Mouse (Mus musculus) naive thymus-derived CD4-positive, alpha-beta T cell, adult 2 months (primary cell): ENCODE data around the gene Znrd1.

Experiments used
- DNase-seq: peaks from one replicate; pipeline ENCODE4 v3.0.0-alpha.2; 2011; ENCODE audit warnings: low read depth

Gene Znrd1

GRCm38 (mm10) chr17:36970316-36970890 is 12.0 kb upstream of the Znrd1 start:
- DNase-seq = no peak

- DNase-seq = no peak
Measured at GRCm38 (mm10) chr17:36966875-36967274, 8.5 kb upstream of the Znrd1 start.

GRCm38 (mm10) chr17:36961125-36961524 is 2.8 kb upstream of the Znrd1 start:
- DNase-seq = no peak

- no peak for DNase-seq
Measured at GRCm38 (mm10) chr17:36958884-36959283, 525 bp upstream of the Znrd1 start.

GRCm38 (mm10) chr17:36953062-36953461 is 5.3 kb downstream of the Znrd1 start:
- DNase-seq = no peak

DNA sequence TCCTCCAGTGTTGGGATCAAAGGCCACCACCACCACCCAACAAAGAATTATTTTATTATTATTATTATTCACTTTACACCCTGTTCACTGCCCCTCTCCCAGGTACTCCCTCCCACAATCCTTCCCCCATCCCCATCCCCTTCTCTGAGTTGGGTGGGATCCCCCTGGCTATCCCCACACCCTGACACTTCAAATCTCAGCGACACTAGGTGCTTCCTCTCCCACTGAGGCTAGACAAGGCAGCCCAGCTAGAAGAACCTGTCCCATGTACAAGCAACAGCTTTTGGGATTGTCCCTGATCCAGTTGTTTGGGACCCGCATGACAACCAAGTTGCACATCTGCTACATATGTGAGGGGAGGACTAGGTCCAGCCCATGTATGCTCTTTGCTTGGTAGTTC is 5.7 kb downstream of the Znrd1 start:
- DNase-seq = no peak

- peak; percentile 97 for DNase-seq
Measured at GRCm38 (mm10) chr17:36950981-36951947, 7.1 kb downstream of the Znrd1 start, which contains the start of gene Ppp1r11. Ppp1r11 (minus strand) TSS chr17:36951741.

GRCm38 (mm10) chr17:36949265-36949664 is 9.1 kb downstream of the Znrd1 start:
- DNase-seq = no peak

DNA sequence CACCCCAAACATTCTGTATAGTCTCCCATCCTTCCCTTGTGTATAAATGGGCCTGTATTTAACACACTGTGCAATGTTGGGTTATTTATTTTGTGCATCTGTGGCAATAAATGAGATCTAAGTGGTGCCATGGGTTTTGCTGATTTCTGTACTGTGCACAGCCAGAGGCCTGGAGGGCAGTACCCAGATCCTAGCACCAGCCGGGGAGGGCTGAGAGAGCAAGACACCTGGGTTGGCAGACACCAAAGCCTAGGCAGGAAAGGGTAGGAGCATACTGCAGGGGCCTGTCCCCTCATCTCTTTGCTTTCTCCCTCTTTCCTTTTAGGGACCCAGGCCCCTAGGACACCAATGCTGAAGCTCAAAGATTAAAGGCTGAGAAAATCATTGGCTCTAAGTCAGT is 10.1 kb downstream of the Znrd1 start:
- no peak for DNase-seq

- peak; percentile 57 for DNase-seq
Measured at GRCm38 (mm10) chr17:36947051-36947819, 11.1 kb downstream of the Znrd1 start.

DNA sequence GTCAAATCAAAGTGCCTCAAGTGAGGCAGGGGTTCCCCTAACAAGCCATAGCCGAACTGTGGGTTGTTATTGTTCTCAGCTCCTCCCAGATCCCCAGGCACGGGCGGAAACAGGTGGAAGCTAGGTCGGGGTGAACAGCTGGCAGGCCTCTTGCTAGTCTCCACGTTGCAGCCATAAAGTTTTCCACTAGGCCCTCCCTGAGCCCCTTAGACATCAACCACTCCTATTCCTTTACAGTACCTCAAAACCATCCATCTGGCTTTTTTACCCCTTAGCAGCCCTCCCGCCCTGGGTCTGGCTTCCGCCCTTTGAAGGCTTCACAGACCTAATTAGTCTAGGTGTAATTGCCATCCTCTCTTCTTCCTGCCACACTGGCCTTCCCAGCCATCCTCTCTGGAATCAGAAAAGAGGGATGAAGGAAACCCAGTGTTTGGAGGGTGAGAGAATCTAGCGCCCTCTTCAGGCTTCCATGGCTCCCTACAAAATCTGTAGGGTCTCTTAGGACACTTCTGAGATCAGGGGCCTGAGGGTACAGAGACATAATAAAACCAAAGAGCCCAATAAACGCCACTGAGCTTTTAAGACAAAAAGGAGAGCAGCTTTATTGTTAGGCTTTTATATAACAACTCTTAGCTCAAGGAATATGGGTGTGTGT is 14.1 kb downstream of the Znrd1 start:
- DNase-seq = peak; percentile 69

DNA sequence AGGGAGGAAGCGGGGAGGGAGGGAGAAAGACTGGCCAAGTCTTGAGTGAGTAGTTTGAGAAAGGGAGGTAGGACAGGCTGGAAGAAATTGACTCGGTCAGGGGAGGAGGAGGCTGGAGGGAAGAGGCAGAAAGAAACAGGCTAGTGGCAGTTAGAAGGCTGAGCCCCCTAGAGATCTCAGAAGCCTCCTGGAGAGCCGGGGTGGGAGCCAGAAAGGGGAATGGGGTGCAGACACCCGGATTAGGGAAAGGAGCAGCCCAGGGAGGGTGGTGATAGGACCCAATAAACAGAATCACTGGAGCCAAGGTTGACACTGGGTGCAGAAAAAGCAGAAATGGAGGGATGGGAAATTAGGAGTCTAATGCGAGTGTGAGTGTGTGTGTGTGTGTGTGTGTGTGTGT is 14.7 kb downstream of the Znrd1 start:
- no peak for DNase-seq

- peak; percentile 26 for DNase-seq
Measured at GRCm38 (mm10) chr17:36942791-36943471, 15.4 kb downstream of the Znrd1 start, which contains the start of gene Rnf39. Rnf39 (plus strand) TSS chr17:36942918.

DNA sequence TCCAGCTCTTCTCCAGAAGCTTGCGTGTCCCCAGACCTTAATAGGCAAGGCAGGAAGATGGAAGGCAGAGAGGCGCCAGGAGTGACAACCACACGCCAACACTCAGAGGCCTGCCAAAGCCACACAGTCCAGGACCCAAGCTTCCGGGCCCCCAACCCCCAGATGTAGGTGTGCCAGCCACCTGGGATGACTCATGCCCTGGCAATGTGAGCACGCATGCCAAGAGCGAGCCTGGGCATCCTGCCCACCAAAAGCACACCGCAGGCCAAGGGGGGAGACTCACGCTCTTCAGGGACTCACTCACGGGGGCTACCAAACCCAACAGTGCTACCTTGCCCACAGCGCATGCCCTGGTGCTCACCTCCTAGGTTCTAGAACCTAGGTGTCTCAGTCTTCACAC is 16.0 kb downstream of the Znrd1 start:
- peak; percentile 61 for DNase-seq

GRCm38 (mm10) chr17:36938056-36938455 is 20.3 kb downstream of the Znrd1 start:
- DNase-seq = no peak

DNA sequence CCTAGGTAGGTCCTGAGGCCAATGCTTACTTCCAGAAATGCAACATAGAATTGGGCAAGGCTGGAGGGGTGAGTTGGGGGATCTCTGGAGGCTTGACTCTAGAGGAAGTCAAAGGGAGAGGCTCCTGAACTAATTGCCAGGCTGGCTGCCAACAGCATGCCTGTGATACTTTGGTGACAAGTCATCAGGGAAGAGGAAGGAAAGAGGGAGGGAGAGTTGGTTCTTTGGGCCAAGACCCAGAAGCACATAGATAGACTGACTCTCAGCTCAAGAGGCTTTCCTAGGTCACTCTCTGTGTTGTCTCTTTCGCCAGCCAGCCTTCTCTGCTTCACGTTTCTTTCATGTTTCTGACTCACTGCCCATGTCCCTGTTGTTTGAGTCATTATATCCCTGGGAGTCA is 26.6 kb downstream of the Znrd1 start:
- no peak for DNase-seq

GRCm38 (mm10) chr17:36931130-36931529 is 27.2 kb downstream of the Znrd1 start:
- no peak for DNase-seq

DNA sequence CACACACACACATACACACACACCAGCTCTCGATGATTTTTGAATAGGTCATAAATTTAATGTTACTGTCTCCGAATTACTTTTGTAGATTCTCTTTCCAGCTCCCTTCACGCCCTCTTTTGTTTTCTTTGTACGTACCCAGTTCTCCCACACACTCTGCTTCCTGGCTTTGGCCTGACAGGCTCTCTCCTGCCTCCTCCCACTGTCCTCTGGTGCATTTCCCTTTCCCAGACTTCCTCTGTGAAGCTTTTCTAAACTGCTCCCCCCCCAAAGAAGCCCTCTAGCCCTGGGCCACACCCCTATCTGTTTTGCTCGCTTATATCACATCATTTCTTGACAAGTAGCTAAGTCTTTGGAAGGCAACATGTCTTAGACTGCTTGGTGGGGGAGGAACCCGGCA is 28.1 kb downstream of the Znrd1 start:
- DNase-seq = no peak

DNA sequence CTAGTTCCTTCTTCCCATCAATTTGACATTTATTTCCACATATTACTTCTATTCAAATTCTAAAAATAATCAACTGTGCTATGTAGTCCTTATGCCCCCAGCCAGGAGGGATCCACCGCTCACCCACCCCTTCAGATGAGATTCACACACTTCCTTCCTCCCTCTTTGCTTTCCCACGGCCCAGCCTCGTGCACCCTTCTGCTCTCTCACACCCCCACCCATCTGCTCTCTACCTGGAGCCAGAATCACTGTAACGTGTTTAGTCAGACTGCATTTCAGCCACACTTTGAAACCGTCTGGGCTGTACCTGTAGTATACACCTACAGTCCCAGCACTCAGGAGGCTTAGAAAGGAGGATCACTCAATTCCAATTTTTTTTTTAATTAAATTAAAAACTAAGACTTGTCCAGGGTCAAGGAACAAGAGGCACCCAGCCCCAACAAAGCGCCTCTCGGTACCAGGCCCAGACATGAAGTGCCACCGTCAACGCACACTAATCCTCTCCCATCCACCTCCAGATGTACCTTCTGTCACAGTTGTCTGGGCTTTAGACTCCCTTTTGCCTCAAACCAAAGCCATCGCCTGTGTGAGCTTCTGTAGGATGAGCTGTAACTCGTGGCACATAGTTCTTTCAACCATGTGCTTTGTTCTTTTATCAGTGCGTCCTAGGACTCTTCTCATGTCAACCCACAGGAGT is 29.0 kb downstream of the Znrd1 start:
- DNase-seq = no peak

GRCm38 (mm10) chr17:36927496-36928120 is 30.8 kb downstream of the Znrd1 start:
- no peak for DNase-seq
